Mouse (Mus musculus) gastrocnemius, adult 2 months (tissue): ENCODE results near the gene Sycp3. TPM values are rescaled to one million over a fixed set of nuclear protein-coding genes. Genes with fewer than 3 reads are reported as not detected.
"Not testable (repeated sequence)": the region's sequence is repeated elsewhere in the genome, so short reads cannot be mapped to it uniquely, and the experiment has no call there.

Experiments used
- DNase-seq: peaks from one replicate; pipeline ENCODE4 v3.0.0; 2022
- H3K27ac ChIP-seq: fragments of 200-600 bp; 2 replicates; pipeline ENCODE4 v1.8.1; 2022; ENCODE audit warnings: mild to moderate bottlenecking
- H3K4me3 ChIP-seq: fragments of 200-600 bp; 2 replicates; pipeline ENCODE4 v1.8.1; 2022; ENCODE audit warnings: mild to moderate bottlenecking, moderate library complexity
- CTCF ChIP-seq: fragments of 200-600 bp; IDR thresholded peaks from 2 replicates; pipeline ENCODE4 v1.8.1; 2022; ENCODE audit warnings: antibody characterized with exemption, mild to moderate bottlenecking, moderate library complexity
- intact Hi-C: fragments of 180-260 bp; cut with DNase I; formaldehyde crosslinking; loops from one replicate; pipeline ENCODE4 v1.15.1; 2025
- total RNA-seq, 2 experiments: library from RNA; stranded (reverse); gene quantifications; 2 replicates each; pipeline ENCODE4 v1.2.3; 2021

Gene Sycp3
- total RNA-seq, 2 experiments from 2014 or later: not detected

GRCm38 (mm10) chr10:88457816-88458215 lies 1.6 kb upstream of the Sycp3 start:
- DNase-seq: no peak
- intact Hi-C loops: no loop called here

GRCm38 (mm10) chr10:88460122-88460820 lies 902 bp downstream of the Sycp3 start:
- intact Hi-C loops: no loop called here
- H3K4me3 ChIP-seq: no peak overlapping the region
- TF ChIP-seq CTCF: no peak

More at GRCm38 (mm10) chr10:88457816-88458215, 1.6 kb upstream of the Sycp3 start:
- TF ChIP-seq CTCF: no peak
- H3K4me3 ChIP-seq: peak overlapping the region; percentile 32; the same call in 1 of the 2 replicates
- no peak overlapping the region for H3K27ac ChIP-seq

GRCm38 (mm10) chr10:88482866-88483265 lies 23.5 kb downstream of the Sycp3 start:
- DNase-seq, intact Hi-C loops: not testable (repeated sequence)

More at GRCm38 (mm10) chr10:88460122-88460820, 902 bp downstream of the Sycp3 start:
- DNase-seq: no peak
- H3K27ac ChIP-seq: no peak overlapping the region

GRCm38 (mm10) chr10:88488629-88489028 lies 29.3 kb downstream of the Sycp3 start:
- no peak for TF ChIP-seq CTCF
- intact Hi-C loops: no loop called here
- Histone ChIP-seq H3K27ac (peak overlapping the region; percentile 85; the same call in 1 of the 2 replicates), H3K4me3 (no peak overlapping the region)
- no peak for DNase-seq

More at GRCm38 (mm10) chr10:88482866-88483265, 23.5 kb downstream of the Sycp3 start:
- not testable (repeated sequence) for H3K27ac ChIP-seq, H3K4me3 ChIP-seq

GRCm38 (mm10) chr10:88491632-88492031 lies 32.3 kb downstream of the Sycp3 start:
- no peak overlapping the region for H3K27ac ChIP-seq
- no peak overlapping the region for H3K4me3 ChIP-seq
- intact Hi-C loops: no loop called here
- no peak for DNase-seq
- TF ChIP-seq CTCF: no peak

GRCm38 (mm10) chr10:88492658-88493057 lies 33.3 kb downstream of the Sycp3 start:
- no peak for DNase-seq
- no peak for TF ChIP-seq CTCF
- intact Hi-C loops: no loop called here
- no peak overlapping the region for H3K4me3 ChIP-seq
- H3K27ac ChIP-seq: no peak overlapping the region

GRCm38 (mm10) chr10:88494959-88495587 lies 35.7 kb downstream of the Sycp3 start:
- TF ChIP-seq CTCF: no peak
- Histone ChIP-seq H3K27ac (no peak overlapping the region), H3K4me3 (no peak overlapping the region)
- intact Hi-C loops: no loop called here
- no peak for DNase-seq

- Histone ChIP-seq H3K27ac (no peak overlapping the region), H3K4me3 (no peak overlapping the region)
- intact Hi-C loops: no loop called here
- no peak for TF ChIP-seq CTCF
- no peak for DNase-seq
These were observed 37.6 kb downstream of the Sycp3 start for GRCm38 (mm10) chr10:88496864-88497564.

GRCm38 (mm10) chr10:88499993-88500392 lies 40.6 kb downstream of the Sycp3 start:
- TF ChIP-seq CTCF: no peak
- intact Hi-C loops: loop anchor here (5.0 kb wide), 1 partner anchor 118 kb away; no protein-coding TSS in a partner anchor
- no peak for DNase-seq
- no peak overlapping the region for H3K27ac ChIP-seq
- H3K4me3 ChIP-seq: no peak overlapping the region

- no peak overlapping the region for H3K4me3 ChIP-seq
- no peak for TF ChIP-seq CTCF
- intact Hi-C loops: loop anchor here (5.0 kb wide), 1 partner anchor 119 kb away; no protein-coding TSS in a partner anchor
- no peak overlapping the region; the same call in 1 of the 2 replicates for H3K27ac ChIP-seq
- no peak for DNase-seq
These were observed 42.0 kb downstream of the Sycp3 start for GRCm38 (mm10) chr10:88501370-88501769.

- intact Hi-C loops: loop anchor here (5.0 kb wide), 1 partner anchor 120 kb away; no protein-coding TSS in a partner anchor
- peak overlapping the region; percentile 79 for H3K4me3 ChIP-seq
These were observed 42.8 kb downstream of the Sycp3 start for GRCm38 (mm10) chr10:88501886-88502765.

GRCm38 (mm10) chr10:88502919-88503318 lies 43.5 kb downstream of the Sycp3 start:
- Histone ChIP-seq H3K4me3 (peak overlapping the region; percentile 79), H3K27ac (peak overlapping the region; percentile 92)
- DNase-seq: no peak
- no peak for TF ChIP-seq CTCF
- intact Hi-C loops: loop anchor here (5.0 kb wide), 1 partner anchor 121 kb away; no protein-coding TSS in a partner anchor

More at GRCm38 (mm10) chr10:88501886-88502765, 42.8 kb downstream of the Sycp3 start:
- H3K27ac ChIP-seq: peak overlapping the region; percentile 92
- no peak for DNase-seq
- no peak for TF ChIP-seq CTCF
